Mouse (Mus musculus) small intestine, adult 10 weeks (tissue): Measurements from ENCODE around the gene Mef2b. TPM values are rescaled to one million over a fixed set of nuclear protein-coding genes. Genes with fewer than 3 reads are reported as not detected.

ENCODE experiments used
- polyA plus RNA-seq: library from polyadenylated mRNA; stranded (reverse); fragments of 350-450 nt; fragmentation: Illumina TruSeq; extraction: RNeasy Lipid Tissue Mini Kit (QIAGEN cat#74804); gene quantifications from one replicate; pipeline ENCODE4 v1.2.3, GENCODE M21; 2014; ENCODE audit warnings: low replicate concordance

Mef2b gene
- not detected for polyA plus RNA-seq

GRCm38 (mm10) chr8:70139026-70139857, at the start of gene Mef2b, which contains the start of the genes Rfxank and Borcs8:
Mef2b (plus strand) TSS chr8:70139711.
Rfxank (minus strand) TSS chr8:70139154.
Borcs8 (plus strand) TSS chr8:70139499.

GRCm38 (mm10) chr8:70120667-70121066, 18.8 kb upstream of the Mef2b start, which contains the start of gene Ncan:
Ncan (minus strand) TSS chr8:70120873.

GRCm38 (mm10) chr8:70131166-70131883, 8.2 kb upstream of the Mef2b start, which contains the start of gene Nr2c2ap:
Nr2c2ap (plus strand) TSS chr8:70131333.

GRCm38 (mm10) chr8:70172043-70172681, 32.7 kb downstream of the Mef2b start, which contains the start of gene Tmem161a:
Tmem161a (plus strand) TSS chr8:70172356.

GRCm38 (mm10) chr8:70212112-70213055, 72.9 kb downstream of the Mef2b start, which contains the start of gene Slc25a42:
Slc25a42 (minus strand) TSS chr8:70212305.

Other genes starting within 250 kb of the Mef2b start
- gene Tssk6, start 237.5 kb upstream of the Mef2b start, polyA plus RNA-seq: not detected
- not detected for gene Ndufa13, start 237.2 kb upstream of the Mef2b start, polyA plus RNA-seq
- gene Yjefn3, start 237.0 kb upstream of the Mef2b start, polyA plus RNA-seq: not detected
- gene Gatad2a, start 143.3 kb upstream of the Mef2b start, polyA plus RNA-seq: 5.5 TPM
- gene Mau2, start 97.0 kb upstream of the Mef2b start, polyA plus RNA-seq: 8.8 TPM
- gene Sugp1, start 96.9 kb upstream of the Mef2b start, polyA plus RNA-seq: 5.9 TPM
- 30.1 TPM for gene Tm6sf2, start 66.8 kb upstream of the Mef2b start, polyA plus RNA-seq
- gene Hapln4, start 56.3 kb upstream of the Mef2b start, polyA plus RNA-seq: 0.15 TPM
- gene Ncan, start 18.8 kb upstream of the Mef2b start, polyA plus RNA-seq: not detected
- 0.37 TPM for gene Nr2c2ap, start 8.4 kb upstream of the Mef2b start, polyA plus RNA-seq
- 0.33 TPM for gene Rfxank, start 557 bp upstream of the Mef2b start, polyA plus RNA-seq
- gene Borcs8, start 212 bp upstream of the Mef2b start, polyA plus RNA-seq: 2.0 TPM
- 3.5 TPM for gene Tmem161a, start 32.6 kb downstream of the Mef2b start, polyA plus RNA-seq
- 1.2 TPM for gene Slc25a42, start 72.6 kb downstream of the Mef2b start, polyA plus RNA-seq
- 2.9 TPM for gene Sugp2, start 94.5 kb downstream of the Mef2b start, polyA plus RNA-seq
- gene Armc6, start 94.8 kb downstream of the Mef2b start, polyA plus RNA-seq: 0.71 TPM
- gene Homer3, start 143.1 kb downstream of the Mef2b start, polyA plus RNA-seq: not detected
- gene Ddx49, start 162.8 kb downstream of the Mef2b start, polyA plus RNA-seq: 4.1 TPM
- 0.59 TPM for gene Cope, start 162.8 kb downstream of the Mef2b start, polyA plus RNA-seq
- gene Cers1, start 176.1 kb downstream of the Mef2b start, polyA plus RNA-seq: not detected
- not detected for gene Gdf1, start 190.1 kb downstream of the Mef2b start, polyA plus RNA-seq
- gene Upf1, start 213.6 kb downstream of the Mef2b start, polyA plus RNA-seq: 2.2 TPM
- not detected for gene Comp, start 233.8 kb downstream of the Mef2b start, polyA plus RNA-seq